Mouse (Mus musculus): Measurements from ENCODE around the gene Tcf12. TPM values are rescaled to one million over a fixed set of nuclear protein-coding genes. Genes with fewer than 3 reads are reported as not detected.

Gene Tcf12
- total RNA-seq, 2 experiments from 2014 or later: 41.0 to 50.0 TPM

Small RNA genes lying within 50 kb of the gene (microRNA-seq; reads per million reads assigned to microRNA genes)
- gene Gm27450: not detected

Other genes with a start within 250 kb of the Tcf12 start
- gene Zfp280d, start 163.0 kb upstream of the Tcf12 start, total RNA-seq (2021): 10 to 100 TPM; 53.2 to 53.5 TPM

Data from left cerebral cortex, postnatal 10 days (tissue).